Mouse (Mus musculus) megakaryocyte, embryonic 14.5 days (primary cell): ENCODE measurements around the gene Vars2.

Experiments
- FLI1 ChIP-seq: IDR thresholded peaks from 2 replicates; pipeline ENCODE4 v1.6.1; 2012; ENCODE audit warnings: low read length, inconsistent platforms, mixed read lengths
- GATA1 ChIP-seq: IDR thresholded peaks from 3 replicates; pipeline ENCODE4 v1.6.1; 2012; ENCODE audit warnings: mixed read lengths, low read length, inconsistent platforms, borderline replicate concordance

- TF ChIP-seq GATA1 (no peak), FLI1 (no peak)
These were observed 31.1 kb upstream of the Vars2 start for GRCm38 (mm10) chr17:35698501-35698883.
